Mouse (Mus musculus) ovary, postnatal 14 days (tissue): Measurements from ENCODE around the gene Fignl1.

Source experiments
- DNase-seq: peaks from one replicate; pipeline ENCODE4 v3.0.0; 2022; ENCODE audit warnings: low spot score

Gene Fignl1

DNA sequence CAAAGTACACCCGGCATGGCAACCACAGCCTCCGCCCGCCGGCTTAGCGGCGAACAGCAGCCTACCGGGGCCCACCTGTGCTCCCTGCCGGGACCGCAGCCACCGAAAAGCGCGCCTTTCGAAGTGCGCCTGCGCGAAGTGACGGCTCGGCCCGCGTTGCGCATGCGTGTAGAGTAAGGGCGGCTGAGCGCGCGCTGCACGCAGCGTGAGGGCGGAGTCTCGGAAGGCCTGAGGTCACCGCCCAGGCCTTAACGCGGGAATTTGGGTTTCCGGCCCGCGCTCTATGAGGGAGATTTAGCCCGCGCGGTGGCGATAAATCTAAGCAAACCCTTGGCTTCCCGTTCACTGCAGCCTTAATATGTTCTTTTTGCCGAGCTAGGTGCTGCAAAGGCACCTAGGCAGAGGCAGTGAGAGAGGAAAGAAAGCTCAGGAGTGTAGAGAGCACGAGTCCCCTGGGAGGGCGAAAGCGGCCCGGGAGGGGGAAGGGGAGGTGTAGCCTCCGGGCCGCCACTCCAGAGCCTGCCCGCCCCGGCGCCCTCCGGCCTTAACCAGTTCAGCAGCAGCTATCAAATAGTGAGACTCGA lies at the start of gene Fignl1:
TSS of gene Fignl1 (minus strand) at position 143 of the 584 bp plus-strand sequence.
- peak; percentile 97 for DNase-seq

DNA sequence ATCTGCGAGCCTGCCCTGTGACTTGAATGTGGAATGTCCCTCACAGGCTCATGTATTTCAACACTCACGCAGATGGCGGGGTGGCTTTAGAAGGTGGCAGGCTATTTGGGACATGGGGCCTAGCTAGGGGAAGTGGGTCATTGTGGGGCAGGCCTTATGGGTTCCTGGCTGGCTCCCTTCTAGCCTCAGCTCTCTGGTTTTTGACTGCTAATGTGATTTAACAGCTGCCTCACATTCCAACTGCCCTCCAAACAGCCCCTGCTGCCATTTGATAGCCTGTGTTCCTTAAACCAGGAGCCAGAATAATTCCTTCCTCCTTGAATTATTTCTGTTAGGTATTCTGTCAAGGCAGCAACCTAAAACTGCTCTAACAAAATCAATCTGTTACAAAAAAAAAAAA lies 48.2 kb upstream of the Fignl1 start:
- DNase-seq: no peak

DNA sequence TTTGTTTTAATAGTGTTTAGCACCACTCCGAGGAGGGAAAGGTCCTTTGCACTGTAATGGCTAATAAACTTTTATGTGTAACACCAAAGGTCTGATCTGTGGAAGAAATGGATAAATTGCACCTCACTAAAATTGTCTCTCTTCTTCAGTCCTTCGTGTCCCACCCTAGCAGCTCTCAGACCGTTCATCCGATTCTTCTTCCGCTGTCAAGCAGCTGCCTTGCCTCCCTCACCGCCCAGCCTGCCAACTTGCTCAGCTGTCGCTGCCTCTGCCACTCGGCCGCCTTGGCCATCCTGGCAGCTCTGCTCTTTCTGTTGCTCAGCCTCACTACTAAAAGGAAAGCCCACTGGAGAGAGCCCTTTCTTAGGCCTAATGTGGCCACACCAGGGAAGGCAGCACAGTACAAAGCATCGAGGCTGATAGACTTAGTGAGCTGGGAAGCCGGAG lies 46.9 kb upstream of the Fignl1 start:
- DNase-seq: no peak

DNA sequence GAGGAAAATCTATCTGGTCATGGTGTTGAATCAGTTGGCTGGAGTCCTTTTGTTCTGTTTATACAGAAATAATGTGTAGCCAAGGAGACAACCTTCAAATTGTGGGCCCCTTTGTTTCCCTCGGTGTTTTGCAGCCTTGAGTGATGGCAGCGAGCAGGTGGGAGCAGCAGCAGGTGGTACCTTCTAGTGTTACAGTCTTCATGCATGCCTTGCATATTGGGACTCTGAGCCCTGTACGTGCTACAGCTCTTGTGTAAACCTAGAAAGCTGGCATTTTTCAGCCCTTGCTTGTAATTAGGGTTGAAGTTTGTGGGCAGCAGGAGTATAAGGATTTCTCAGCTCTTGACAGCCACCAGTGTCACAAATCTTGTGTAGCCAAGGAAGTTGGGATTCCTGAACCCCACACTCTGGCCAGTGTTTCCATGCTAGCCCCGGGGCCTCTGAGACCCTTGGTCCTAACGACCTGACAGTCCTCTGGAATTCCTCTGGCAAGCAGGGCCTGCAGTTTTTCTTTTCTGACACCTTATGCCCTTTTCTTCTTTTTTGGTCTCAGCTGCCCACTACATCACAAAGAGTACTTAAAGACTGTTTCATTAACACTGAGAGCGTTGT lies 46.4 kb upstream of the Fignl1 start:
- DNase-seq: no peak

DNA sequence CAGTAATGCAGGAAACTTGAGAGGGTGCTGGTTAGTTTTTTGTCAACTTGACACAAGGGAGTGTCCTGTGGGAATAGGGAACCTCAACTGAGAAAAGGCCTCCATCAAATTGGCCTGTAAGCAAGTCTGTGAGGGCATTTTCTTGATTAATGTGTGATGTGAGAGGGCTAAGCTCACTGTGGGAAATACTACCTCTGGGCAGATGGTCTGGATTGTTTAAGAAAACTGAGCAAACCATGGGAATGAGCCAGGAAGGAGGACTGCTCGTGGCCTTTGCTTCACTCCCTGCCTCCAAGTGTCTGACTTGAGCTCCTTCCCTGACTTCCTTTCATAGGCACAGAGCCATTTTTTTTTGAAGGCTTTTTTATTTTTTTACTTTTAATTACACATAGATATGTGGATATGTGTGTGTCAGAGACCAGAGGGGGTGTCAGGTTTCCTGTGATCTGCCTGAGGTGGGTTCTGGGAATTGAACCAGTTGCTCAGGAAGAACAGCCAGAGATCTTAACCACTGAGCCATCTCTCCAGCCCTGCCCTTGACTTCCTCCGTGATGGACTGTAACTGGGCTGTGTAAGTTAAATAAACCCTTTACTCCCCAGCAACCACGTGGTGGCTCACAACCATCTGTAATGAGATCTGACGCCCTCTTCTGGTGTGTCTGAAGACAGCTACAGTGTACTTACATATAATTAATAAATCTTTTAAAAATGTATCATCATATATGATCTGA lies 45.1 kb upstream of the Fignl1 start:
- no peak for DNase-seq

DNA sequence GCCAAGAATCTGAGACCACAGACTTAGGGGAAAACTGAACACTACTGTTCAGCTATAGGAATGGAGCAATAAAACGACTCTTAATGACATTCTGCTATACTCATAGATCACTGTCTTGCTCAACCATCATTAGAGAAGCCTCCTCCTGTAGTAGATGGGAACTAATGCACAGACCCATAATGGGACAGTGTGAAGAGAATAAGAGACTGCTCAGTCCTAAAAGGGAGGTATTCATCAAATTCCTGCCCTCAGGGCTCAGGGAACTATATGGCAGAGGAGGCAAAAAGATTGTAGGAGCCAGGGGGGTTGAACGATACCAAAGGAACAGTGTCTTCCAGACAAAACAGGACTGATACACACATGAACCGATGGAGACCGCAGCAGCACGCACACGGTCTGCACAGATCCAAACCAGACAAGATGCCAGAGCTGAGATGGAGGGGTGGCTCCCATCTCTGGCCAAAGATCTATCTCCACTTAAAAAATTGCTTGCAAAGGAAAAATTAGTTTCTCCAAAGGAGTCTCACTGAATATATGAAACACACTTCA lies 43.3 kb upstream of the Fignl1 start:
- no peak for DNase-seq

DNA sequence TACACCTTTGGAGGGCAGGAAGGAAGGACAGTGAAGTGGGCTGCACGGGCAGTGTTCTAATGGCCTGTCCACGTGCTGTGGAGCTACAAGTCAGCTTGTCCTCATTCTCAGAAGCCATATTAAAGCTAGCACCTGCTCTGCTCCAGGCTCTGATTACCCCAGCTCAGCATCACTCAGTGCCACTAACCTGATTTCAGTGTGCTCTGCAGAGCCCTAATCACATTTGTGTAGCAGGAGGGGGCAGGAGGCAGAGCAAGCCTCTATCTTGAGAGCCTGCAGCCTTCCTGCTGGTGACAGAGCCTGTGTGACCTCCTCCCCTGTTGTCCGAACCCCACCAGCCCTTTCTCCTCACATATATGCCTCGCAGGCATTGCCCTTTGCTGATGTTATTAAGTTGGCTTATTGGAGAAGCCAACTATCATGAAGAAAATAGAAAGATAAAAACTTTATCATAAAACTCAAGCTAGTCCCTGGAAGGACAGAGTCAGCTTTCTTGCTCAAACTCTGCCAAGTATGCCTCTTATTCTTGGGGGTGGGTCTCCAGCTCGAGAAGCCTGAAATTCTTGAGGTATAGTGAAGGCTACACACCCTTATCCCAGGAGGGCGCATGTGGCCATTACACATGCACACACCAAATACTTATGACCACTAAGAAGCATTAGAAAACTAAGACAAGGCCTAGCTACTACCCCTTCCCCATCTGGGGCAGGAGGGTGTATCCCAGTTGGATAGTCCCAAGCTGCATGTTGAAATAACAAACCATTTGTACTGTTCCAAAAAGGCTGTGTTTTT lies 41.9 kb upstream of the Fignl1 start:
- DNase-seq: no peak

DNA sequence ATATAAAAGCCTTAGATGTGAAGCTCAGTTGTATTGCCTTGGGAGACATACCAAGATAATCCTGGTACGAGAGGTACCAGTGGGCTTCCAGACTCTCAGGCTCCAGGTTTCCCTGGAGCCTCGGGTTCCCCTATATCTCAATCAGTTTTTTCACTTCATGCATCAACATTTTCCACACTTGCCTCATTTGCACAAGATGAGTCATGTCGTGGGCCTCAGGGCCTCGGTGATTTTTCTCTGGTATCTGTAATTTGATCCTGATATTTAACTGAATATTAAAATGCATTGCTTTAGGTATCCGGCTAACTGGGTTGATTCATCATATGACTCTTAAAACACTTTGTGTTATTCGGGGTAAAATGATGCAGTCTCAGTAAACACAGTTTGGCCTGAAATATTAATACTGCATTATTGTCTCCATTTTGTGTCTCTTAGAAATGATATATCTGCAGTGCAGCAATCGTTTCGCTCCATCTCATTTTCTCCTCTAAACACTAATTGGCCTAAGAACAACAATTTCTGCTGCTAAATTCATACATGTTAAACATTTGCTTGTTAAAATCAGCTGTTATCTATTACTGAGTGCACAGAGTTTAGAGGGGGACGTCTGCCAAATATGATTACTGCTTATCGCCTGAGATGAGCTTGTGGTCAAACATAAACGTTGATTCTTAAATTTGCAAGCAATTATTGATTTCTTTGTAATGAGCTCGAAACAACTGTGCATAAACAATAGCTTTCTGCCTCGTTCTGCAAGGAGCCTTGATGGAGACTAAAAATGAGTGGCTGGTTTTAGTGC lies 41.0 kb upstream of the Fignl1 start:
- DNase-seq: no peak

DNA sequence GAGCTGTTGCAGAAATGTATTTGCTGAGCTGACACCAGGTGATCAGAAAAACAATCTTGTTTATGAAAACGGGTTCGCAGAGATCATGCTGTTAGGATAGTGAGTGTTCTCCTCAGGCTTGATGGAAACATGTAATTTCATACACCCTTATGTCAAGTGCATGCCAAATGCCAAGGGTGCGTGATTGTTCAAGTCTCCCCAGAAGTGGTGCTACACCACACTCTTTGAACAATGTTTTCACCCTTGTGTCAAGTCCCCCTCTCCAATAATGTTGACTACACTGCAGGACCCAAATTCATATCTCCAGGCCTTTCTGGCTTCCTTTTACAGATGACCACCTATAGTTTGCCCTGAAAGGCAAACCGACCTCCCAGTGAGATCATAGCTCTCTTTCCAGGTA lies 39.7 kb upstream of the Fignl1 start:
- no peak for DNase-seq

DNA sequence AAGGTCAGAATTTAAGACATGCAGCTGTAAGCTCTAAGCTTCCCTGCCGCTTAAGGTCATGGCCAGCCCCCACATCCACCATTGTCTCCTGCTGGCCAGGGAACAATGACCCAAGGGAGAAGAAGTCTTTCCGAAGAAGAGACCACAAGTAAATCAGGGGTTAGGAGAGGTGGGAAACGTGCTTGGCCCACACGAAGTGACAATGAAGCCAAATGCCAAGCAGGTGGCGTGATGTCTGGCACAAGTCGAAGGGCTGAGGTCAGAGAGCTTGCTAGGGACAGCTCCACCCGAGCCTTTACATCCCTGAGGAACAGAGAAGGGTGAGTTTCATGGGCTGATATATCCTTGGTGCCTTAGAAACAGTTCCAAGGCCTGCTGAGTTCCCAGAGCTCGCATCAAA lies 36.3 kb upstream of the Fignl1 start:
- no peak for DNase-seq

DNA sequence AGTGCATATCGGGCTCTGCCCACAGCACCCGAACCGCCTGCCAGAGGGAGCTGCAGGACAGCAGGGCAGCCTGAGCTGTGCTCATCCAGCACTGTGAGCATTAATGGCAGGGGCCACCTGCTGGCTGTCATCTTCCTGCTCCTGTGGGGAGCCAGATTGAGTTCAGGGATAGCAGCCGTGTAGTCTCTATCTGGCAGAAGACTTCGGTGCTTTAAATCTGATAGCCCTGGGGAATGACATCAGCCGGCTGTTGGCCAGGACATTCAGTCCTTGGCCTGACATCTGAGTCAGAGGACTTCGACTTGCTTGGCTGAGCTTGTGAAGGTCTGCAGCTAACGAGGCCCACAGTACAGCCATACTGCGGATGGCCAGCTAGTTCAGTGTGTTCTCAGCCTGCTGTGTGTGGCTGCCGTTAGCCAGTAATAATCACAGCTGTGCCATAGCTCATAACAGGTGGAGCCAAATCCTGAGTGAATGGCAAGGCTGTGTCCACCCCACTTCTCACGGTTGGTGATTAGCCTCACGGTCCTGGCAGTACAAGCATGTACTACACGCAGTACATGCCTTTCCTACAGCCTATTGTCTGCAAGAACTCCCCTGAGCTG lies 35.7 kb upstream of the Fignl1 start:
- peak; percentile 54 for DNase-seq

DNA sequence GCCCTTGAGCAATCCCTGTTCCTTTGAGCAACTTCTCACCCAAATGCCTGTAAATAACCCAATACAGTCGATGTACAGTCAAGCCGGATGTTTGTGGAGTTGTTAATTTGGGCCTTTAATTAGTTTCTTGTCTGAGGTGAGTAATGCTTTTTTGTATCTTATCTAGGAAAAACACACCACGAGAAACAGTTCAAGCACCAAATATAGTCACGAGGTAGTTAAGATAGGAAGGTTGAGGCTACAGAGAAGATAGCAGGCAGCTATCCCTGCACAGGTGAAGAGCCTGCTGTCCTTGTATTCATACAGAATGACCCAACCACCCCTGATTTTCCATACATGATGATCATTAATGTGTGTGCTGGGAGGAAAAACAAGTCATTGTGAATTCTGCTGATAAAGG lies 32.8 kb upstream of the Fignl1 start:
- no peak for DNase-seq

DNA sequence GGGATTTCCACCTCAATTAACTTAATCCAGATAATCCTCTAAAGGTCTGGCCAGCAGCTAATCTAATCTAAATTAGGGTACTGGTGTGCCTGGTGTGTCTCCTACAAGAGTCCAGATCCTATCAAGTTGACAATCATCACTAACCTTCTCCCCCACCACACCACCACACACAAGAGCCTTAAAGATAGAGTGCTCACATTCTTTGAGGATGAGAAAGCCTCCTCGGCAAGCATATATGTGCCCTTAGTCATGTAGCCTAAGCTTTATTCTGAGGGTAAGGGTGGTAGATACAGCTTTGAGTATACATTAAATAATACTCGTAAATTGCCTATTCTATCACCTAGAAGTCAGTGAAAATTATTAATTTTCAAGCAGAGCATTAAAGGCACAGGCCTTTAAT lies 32.0 kb upstream of the Fignl1 start:
- DNase-seq: no peak

DNA sequence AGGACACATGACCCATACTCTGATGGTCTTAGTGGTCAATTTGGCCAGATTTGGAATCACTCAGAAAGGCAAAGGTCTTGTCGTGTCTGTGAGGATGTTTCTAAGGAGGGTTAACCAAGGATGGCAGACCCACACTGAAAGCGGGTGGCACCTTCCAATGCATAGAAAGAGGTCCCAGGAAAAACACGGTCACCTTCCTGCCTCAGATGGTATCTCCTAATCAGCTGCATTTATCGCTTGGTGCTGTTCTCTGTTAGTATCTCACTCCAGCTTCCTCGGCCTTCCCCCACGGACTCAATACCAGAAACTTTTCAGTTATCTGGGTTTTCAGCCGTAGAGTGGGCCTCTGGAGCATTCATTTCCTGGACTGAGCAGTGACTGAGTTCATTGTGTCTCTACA lies 31.1 kb upstream of the Fignl1 start:
- DNase-seq: no peak

DNA sequence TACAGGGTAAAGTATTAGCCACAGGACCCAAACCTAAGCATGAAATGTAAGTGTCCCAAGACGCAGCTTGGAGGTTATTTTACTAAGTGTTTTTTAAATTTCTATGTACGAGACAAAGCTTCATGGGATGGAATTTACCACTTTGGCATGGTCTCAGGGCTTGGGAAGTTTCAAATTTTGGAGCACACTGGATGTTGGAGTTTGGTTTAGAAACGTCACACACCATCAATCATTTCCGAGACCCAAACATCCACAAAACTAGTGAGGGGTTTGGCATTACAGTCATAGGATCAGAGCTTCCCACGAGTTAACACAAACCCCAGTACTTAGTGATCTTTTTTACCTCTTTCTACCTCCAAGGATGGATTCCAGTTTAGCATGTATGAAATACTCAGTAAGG lies 28.6 kb upstream of the Fignl1 start:
- no peak for DNase-seq

DNA sequence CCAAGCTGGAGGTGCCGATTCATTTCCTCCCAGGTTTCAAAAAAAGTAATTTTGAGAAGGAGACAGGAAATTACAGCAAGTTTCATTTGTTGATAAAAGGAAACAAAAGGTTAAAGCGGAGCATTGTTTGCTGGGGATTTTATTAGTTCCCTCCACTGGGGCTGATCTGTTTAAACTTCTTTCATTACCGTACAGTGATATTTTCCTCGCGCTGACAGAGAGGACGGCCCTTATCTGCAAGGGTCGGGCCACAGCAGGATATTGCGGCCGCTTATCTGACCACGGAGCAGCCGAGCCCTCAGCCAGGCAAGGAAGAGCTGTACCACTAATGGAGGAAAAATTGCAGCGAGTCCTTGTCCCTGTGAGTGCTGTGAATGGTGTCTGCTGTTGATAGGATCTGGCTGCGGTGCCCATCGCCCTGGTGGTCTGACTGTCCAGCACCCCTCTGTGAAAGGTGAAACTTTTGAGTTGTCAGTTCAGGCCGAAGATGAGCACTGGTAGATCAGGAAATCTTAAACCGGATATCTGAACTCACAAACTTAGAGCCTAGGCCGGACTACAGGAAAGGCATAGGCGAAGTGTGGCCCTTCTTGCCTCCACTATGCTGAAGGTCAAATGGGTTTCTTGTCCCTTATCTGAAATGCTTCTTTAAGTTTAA lies 28.1 kb upstream of the Fignl1 start:
- no peak for DNase-seq

DNA sequence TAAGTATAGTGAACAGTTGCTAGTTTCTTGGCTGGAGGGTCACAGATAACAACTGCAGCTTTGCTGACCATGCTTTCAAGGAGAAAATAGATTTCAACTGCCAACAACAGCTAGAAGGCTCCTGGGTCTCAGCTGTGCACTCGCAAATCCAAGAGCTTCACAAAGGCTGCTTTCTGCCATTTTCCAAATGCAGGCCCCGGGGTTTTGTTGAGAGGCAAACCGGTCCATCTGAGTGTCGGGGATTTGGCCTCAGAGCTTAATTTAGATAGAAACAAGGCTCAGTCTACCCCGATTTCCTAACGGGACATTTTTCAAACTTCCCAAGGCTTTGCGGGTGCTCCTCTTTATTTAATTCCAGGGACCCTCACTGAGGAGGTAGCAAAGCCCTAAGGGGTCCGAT lies 27.5 kb upstream of the Fignl1 start:
- no peak for DNase-seq

DNA sequence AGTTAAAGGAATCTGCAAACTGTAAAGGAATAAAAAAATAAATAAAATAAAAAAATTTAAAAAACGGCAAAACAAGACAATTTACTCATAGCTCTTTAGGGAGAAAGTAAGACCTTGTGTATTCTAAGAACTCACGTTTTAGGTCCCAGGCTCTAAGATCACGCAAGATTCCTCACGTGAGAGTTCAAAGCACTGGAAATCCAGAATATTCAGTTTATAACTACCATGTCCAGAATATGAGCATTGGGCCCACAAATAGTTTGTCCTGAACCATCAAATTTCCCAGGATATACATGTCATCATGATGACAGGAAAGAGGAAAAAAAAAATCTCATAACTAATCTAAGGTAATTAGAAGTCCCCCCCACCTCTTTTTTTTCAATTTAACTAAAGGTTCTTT lies 27.0 kb upstream of the Fignl1 start:
- no peak for DNase-seq

DNA sequence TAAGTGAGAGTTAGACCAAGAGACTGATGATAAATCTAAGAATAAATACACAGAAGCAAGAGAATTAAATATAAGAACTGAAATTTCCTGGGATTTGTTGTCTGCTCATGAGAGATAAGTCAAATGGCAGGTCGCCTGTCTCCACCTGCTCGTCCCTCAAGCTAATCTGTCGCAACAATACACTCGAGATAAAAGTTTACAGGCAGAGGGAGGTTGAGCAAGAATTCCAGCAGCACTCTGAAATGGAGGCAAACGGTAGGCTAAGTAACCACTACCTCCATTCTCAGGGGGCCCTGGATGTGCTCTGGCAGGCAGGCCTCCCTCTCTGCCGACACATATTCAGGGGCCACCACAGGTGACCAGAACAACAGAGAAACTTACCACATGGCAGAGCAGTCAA lies 26.6 kb upstream of the Fignl1 start:
- no peak for DNase-seq

DNA sequence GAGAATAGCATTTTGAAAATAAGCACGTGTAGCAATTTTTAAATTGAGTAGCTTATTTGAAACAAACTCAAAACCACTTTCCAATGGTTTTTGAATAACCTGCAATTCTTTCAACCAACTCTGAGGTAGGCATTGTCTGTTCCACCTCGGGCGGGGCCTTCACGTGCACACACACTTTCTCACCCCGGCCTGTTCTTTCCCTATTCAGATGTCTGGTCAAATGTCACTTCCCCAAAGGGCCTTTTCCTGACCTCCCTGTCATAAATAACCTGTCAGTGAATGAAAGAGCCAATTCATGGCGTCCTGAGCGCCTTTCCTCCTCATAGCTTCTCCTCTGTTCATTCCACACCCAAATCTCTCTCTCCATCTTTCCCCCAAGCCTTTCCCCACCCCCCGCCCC lies 24.3 kb upstream of the Fignl1 start:
- DNase-seq: no peak

DNA sequence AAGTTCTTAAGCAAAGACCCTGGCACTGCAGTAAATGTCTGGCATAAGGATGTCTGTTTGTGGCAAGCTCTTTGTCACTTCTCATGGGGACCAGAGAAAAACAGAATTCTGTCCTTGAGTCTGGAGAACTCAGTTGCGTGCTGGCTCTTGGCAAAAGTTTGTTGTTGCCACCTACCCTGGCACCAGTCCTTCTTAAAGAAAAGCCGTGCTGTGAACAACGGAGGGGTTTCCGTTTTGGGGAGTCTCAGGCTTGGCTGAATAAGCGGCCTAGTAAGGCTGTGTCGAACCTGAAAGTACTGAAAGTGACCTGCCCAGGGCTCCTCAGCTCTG lies 24.0 kb upstream of the Fignl1 start:
- DNase-seq: no peak
